Mouse (Mus musculus) spleen, adult 12 weeks (tissue): ENCODE data around the gene Ecel1.

ENCODE experiments used
- DNase-seq: peaks from one replicate; pipeline ENCODE4 v3.0.0; 2022; ENCODE audit warnings: low spot score

Ecel1 gene

GRCm38 (mm10) chr1:87170458-87170857, 14.1 kb upstream of the Ecel1 start:
- no peak for DNase-seq

DNA sequence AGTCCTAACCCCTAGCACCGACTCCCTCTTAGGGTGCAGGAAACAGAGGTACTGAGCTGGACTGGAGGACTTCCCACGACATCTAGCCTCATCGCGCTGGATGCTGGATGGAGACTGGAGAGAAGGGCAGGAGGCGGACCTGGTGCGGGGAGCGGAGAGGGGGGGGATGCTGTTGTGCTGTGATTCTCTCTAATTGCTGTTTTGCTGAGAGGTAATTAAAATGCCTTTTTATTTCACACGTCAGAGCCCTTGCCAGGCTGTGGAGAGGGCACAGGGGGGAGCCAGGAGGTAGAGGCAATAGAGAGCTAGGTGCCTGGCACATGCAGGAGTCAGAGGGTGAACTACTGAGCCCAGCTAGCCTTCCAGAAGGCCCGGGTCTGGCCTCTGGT, 8.5 kb upstream of the Ecel1 start:
- no peak for DNase-seq

GRCm38 (mm10) chr1:87164164-87164795, 8.0 kb upstream of the Ecel1 start:
- DNase-seq: no peak

DNA sequence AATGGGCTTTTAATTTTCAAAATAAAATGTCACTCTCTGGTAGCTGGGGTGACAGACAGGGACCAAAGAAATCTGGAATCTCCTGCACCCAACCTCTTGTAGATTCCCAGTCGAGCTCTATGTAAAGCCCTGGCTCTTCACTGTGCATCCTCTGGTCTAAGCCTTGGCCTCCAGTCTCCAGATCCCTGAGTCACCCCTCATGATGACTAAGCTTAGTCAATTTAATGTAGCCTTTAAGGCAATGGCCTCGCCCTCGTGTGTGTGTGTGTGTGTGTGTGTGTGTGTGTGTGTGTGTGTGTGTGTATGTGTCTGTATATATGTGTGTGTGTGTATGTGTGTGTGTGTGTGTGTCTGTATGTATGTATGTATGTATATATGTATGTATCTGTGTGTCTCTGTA, 3.1 kb upstream of the Ecel1 start:
- no peak for DNase-seq

GRCm38 (mm10) chr1:87155531-87156198, 656 bp downstream of the Ecel1 start:
- no peak for DNase-seq

DNA sequence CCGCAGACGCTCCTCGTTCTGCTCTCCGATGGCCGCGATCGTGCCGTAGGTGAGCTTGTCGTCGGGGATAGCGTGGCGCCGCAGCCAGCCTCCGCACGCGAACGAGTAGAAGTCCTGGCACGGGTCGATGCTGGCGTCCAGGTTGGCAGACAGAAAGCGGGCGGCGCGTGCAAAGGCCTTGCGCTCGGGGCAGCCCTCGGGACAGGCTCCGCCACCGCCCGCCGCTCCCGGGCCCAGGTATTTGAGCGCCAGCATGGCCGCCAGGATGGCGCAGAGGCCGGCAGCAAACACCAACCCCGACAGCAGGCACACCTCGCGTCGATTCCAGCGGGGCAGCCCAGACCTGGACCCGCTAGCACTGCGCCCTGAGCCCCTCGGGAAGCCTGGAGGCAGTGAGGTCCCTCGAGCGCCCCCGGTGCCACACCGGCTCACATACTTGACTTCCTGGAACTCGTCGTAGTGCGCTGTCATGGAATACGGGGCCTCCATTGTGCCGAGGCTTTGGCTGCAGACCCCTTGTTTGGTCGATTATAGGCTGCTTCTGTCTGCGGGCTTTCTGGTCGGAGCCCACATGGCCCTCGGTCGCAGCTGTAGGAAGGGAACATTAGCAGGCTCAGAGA, 1.7 kb downstream of the Ecel1 start:
- DNase-seq: no peak

- DNase-seq: no peak
Observed at GRCm38 (mm10) chr1:87153776-87154500, 2.4 kb downstream of the Ecel1 start.

GRCm38 (mm10) chr1:87151286-87151685, 5.0 kb downstream of the Ecel1 start:
- DNase-seq: no peak

- DNase-seq: no peak
Observed at GRCm38 (mm10) chr1:87149422-87149821, 6.9 kb downstream of the Ecel1 start.

DNA sequence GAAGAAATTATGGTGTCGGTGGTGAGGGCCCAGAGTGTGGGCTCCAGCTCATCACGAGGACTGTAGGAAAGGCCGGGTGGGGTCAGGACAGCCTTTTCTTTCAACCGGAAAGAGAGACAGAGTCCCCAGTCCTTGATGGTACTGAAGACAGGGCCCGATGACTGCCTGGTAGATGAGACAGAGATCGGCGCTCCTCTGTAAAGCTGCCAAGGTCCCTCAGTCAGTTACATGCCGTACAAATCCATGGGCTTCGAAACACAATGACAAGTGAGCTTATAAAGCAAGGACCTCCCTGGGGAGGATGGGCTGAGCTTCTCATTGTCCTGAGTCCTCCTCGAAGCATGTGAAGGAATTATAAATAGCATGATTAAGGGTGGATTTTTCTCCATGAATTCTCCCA, 13.2 kb downstream of the Ecel1 start:
- no peak for DNase-seq

GRCm38 (mm10) chr1:87142456-87142855, 13.9 kb downstream of the Ecel1 start:
- DNase-seq: no peak

DNA sequence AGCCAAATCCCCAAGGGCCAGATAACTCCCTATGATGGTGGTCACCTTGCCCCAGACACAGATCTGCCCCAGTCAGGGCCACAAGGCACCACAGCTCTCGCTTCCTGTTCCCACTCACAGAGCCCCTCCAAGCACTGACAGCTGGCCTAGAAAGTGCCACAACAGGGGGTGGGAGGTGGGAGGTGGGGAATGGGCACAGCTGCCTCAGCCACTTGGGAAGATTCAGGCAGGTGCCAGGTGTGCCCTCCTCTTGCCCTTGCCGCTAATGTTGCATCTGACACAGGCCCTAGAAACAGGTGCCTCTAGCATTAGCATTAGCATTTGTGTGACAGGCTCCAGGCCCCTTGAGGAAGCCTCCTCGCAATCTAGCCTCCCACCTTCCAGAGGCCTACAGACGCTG, 14.8 kb downstream of the Ecel1 start:
- DNase-seq: no peak

- DNase-seq: no peak
Observed at GRCm38 (mm10) chr1:87131803-87132202, 24.5 kb downstream of the Ecel1 start.

- DNase-seq: no peak
Observed at GRCm38 (mm10) chr1:87127206-87128030, 28.9 kb downstream of the Ecel1 start.

GRCm38 (mm10) chr1:87124673-87125072, 31.6 kb downstream of the Ecel1 start, which contains the start of gene Akp3:
Akp3 (plus strand) TSS chr1:87124973.
- no peak for DNase-seq

DNA sequence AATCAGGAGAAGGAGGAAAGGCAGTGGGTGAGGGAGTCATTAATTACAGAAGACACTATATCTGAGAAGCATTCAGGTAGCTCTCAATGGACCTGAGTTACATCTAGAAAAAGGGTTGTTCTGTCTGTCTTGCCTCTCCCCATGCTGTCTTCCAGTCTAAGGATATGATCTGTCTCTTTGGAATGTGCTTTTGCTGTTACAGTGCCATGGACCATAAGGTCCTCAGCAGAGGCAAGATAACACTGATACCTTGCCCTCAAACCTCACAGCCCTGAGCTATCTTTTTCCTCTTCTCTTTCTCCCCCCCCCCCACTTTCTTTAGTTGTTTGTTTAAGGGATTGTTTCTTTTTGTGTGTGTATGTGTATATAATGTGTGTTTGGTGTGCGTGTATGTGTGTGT, 41.5 kb downstream of the Ecel1 start:
- no peak for DNase-seq

- DNase-seq: no peak
Observed at GRCm38 (mm10) chr1:87111719-87112354, 44.5 kb downstream of the Ecel1 start.

DNA sequence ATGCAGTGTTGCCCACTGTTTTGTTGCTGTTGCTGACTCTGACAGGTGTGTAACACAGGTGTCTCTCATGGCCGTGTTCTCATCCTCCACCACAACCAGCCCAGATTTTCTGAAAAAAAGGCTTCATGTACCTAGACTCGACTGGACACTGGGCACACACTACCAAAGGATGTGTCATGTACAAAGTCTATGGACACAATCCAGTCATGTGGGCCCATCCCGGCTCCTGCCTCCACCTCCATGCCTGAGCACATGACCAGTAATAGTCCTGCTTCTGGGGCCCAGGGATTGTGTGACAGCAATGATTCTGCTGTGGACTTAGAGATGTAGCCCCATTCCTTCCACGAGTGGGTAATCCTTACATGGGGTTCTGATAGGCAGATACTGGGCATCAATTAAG, 47.8 kb downstream of the Ecel1 start:
- DNase-seq: no peak

GRCm38 (mm10) chr1:87106536-87106935, 49.8 kb downstream of the Ecel1 start:
- DNase-seq: no peak

- DNase-seq: no peak
Observed at GRCm38 (mm10) chr1:87103936-87104335, 52.4 kb downstream of the Ecel1 start.

DNA sequence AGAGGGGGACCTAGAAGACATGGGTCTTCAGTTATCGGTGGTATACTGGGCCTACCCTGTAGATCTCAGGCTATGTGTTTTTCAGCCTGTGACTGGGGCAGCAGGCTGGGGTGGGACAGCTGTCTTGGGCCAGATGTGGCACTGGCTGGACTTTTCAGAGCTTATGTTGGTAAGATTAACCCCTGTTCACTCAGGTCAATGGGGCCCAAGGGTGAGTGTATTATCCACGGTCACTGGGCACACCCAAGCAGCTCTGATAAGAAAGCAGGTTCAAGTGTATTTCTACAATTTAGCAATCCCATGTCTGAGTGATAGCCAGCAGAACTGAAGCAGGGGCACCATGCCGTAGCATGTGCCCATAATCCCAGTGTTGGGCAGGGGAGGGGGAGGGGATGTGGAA, 54.2 kb downstream of the Ecel1 start:
- no peak for DNase-seq
